Mouse (Mus musculus) midbrain, postnatal 0 days (tissue): Measurements from ENCODE around the gene Dusp1. TPM values are rescaled to one million over a fixed set of nuclear protein-coding genes. Genes with fewer than 3 reads are reported as not detected.

Experiments used
- ATAC-seq: fragments of 200-750 bp; cut with Nextera tagmentation; 2 replicates; pipeline ENCODE4 v1.8.0; 2017; ENCODE audit warnings: moderate number of reproducible peaks, mild to moderate bottlenecking, moderate TSS enrichment, moderate library complexity; ENCODE audit not compliant: low FRiP score
- DNase-seq: peaks from one replicate; pipeline ENCODE4 v3.0.0-alpha.2; 2015; ENCODE audit warnings: low spot score
- H3K27ac ChIP-seq: fragments of 300-500 bp; sonication (generic); 2 replicates; pipeline ENCODE4 v1.5.1; 2014; ENCODE audit warnings: low read depth, mild to moderate bottlenecking, low read length, mixed read lengths
- H3K27me3 ChIP-seq: fragments of 300-500 bp; sonication (generic); 2 replicates; pipeline ENCODE4 v1.6.1; 2014; ENCODE audit warnings: low read length, control low read depth, mixed read lengths; ENCODE audit not compliant: insufficient read depth
- H3K36me3 ChIP-seq: fragments of 300-500 bp; sonication (generic); 2 replicates; pipeline ENCODE4 v1.6.1; 2014; ENCODE audit warnings: low read length, control low read depth, mixed read lengths; ENCODE audit not compliant: insufficient read depth
- H3K4me1 ChIP-seq: fragments of 300-500 bp; sonication (generic); 2 replicates; pipeline ENCODE4 v1.6.1; 2014; ENCODE audit warnings: mild to moderate bottlenecking, control low read depth, antibody characterized with exemption, low read length, mixed read lengths; ENCODE audit not compliant: insufficient read depth
- H3K4me2 ChIP-seq: fragments of 300-500 bp; sonication (generic); 2 replicates; pipeline ENCODE4 v1.6.1; 2014; ENCODE audit warnings: low read depth, mild to moderate bottlenecking, low read length, mixed read lengths; ENCODE audit not compliant: poor library complexity, severe bottlenecking
- H3K4me3 ChIP-seq: fragments of 300-500 bp; sonication (generic); 2 replicates; pipeline ENCODE4 v1.5.1; 2014; ENCODE audit warnings: low read depth, mild to moderate bottlenecking, low read length, moderate library complexity
- H3K9ac ChIP-seq: fragments of 300-500 bp; sonication (generic); replicated peaks from 2 replicates; pipeline ENCODE4 v1.6.1; 2014; ENCODE audit warnings: mild to moderate bottlenecking, low read length, moderate library complexity, mixed read lengths; ENCODE audit not compliant: poor library complexity, severe bottlenecking
- H3K9me3 ChIP-seq: fragments of 300-500 bp; sonication (generic); 2 replicates; pipeline ENCODE4 v1.6.1; 2016; ENCODE audit warnings: low read length, control low read depth
- CTCF ChIP-seq: IDR thresholded peaks from 2 replicates; pipeline ENCODE4 v1.5.1; 2016; ENCODE audit warnings: antibody characterized with exemption, mild to moderate bottlenecking
- WGBS: fragments of 180-500 bp; shearing (Covaris S2); extraction: QIAGEN DNeasy Blood & Tissue Kit; methylation state at CpG from one replicate; pipeline ENCODE4 v1.1.7; 2014; 5-methylcytosine and 5-hydroxymethylcytosine counted together
- polyA plus RNA-seq: library from polyadenylated mRNA; unstranded; fragments of >200 nt; fragmentation: Nextera tagmentation; extraction: Ambion mirVana; gene quantifications from 2 replicates; pipeline ENCODE4 v1.2.1, GENCODE M21; 2015
- total RNA-seq: library from RNA; depleted of rRNA; stranded (reverse); fragments of >200 nt; gene quantifications from 2 replicates; pipeline ENCODE4 v1.2.3, GENCODE M21; 2014

Dusp1 gene
- total and polyA plus RNA-seq, 2 experiments from 2014 or later, result 26.0 to 46.8 TPM

DNA sequence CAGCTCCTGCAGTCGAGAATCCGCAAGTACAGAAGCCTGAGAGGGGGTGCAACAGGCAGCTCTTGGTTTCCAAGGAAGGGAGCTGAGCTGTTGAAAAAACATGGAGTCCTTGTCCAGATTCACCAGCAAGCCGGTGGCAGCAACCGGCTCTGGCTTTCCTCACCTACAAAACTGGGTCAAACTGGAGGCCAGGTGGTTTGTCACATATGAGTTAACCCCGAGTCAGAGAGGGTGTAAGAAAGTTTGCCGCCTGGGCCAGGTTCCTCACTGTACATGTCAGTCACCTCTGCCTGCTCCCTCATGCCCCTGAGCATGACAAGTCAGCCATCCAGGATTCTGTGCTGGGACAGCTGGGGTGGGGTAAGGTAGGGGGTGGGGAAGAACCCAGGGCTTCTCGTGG, 16.2 kb upstream of the Dusp1 start:
- DNase-seq (no peak), ATAC-seq (no peak)
- Histone ChIP-seq H3K9ac (no peak overlapping the region), H3K4me3 (no peak overlapping the region), H3K27ac (no peak overlapping the region), H3K36me3 (peaks cover 16% of the 10 kb centered on the region), H3K27me3 (no peaks in the 10 kb centered on the region), H3K9me3 (no peaks in the 10 kb centered on the region), H3K4me1 (no peaks in the 10 kb centered on the region), H3K4me2 (no peak overlapping the region)
- no peak for TF ChIP-seq CTCF
- 85% methylated on average over 7 of the region's 7 CpGs for WGBS

DNA sequence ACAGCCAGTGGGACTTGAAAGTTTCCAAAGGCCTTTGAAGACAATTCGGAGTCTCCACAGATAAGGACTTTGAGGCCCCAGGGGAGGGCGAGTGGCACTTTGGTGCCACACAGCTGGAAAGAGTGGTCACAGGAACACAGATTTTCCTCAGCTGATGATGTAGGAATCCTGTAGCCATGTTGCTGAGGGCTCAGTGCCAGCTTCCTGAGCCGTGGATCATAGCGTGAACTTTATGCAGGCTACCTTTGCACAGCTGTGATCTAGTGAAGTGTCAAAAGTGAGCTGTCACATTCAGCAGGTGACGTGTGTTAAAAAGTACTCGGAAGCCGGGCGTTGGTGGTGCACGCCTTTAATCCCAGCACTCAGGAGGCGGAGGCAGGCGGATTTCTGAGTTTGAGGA, 15.4 kb upstream of the Dusp1 start:
- no peak overlapping the region for H3K27ac ChIP-seq
- H3K4me3 ChIP-seq, result no peak overlapping the region
- H3K4me2 ChIP-seq, result no peak overlapping the region
- peaks cover 18% of the 10 kb centered on the region for H3K36me3 ChIP-seq
- H3K9me3 ChIP-seq, result no peaks in the 10 kb centered on the region
- ATAC-seq (no peak), DNase-seq (no peak)
- 83% methylated on average over 11 of the region's 11 CpGs for WGBS
- TF ChIP-seq CTCF, result no peak
- no peaks in the 10 kb centered on the region for H3K4me1 ChIP-seq
- no peaks in the 10 kb centered on the region for H3K27me3 ChIP-seq
- no peak overlapping the region for H3K9ac ChIP-seq

DNA sequence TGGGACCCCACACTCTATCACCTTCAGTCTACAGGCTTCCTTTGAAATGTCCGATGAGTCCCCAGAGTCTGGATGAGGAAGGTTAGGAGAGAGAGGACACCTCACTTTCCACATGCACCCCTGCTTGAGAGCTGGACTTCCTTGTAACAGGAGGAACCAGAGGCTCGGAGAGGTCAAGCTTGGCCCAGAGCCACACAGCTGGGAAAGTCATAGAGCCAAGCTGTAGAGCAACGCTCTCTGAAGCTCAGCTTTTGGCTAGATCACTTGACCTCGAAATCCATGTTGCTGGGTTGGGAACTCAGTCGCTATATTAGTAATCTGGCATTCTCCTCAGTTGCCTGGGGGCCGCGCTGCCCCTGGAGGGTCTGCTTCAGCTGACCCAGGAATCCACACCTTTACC, 14.9 kb upstream of the Dusp1 start:
- H3K9me3 ChIP-seq, result no peaks in the 10 kb centered on the region
- H3K27me3 ChIP-seq, result no peaks in the 10 kb centered on the region
- 81% methylated on average over 7 of the region's 7 CpGs for WGBS
- H3K4me1 ChIP-seq, result no peaks in the 10 kb centered on the region
- no peak overlapping the region for H3K9ac ChIP-seq
- no peak overlapping the region for H3K4me2 ChIP-seq
- H3K27ac ChIP-seq, result no peak overlapping the region
- ATAC-seq (no peak), DNase-seq (no peak)
- TF ChIP-seq CTCF, result no peak
- H3K4me3 ChIP-seq, result no peak overlapping the region
- H3K36me3 ChIP-seq, result peaks cover 22% of the 10 kb centered on the region

DNA sequence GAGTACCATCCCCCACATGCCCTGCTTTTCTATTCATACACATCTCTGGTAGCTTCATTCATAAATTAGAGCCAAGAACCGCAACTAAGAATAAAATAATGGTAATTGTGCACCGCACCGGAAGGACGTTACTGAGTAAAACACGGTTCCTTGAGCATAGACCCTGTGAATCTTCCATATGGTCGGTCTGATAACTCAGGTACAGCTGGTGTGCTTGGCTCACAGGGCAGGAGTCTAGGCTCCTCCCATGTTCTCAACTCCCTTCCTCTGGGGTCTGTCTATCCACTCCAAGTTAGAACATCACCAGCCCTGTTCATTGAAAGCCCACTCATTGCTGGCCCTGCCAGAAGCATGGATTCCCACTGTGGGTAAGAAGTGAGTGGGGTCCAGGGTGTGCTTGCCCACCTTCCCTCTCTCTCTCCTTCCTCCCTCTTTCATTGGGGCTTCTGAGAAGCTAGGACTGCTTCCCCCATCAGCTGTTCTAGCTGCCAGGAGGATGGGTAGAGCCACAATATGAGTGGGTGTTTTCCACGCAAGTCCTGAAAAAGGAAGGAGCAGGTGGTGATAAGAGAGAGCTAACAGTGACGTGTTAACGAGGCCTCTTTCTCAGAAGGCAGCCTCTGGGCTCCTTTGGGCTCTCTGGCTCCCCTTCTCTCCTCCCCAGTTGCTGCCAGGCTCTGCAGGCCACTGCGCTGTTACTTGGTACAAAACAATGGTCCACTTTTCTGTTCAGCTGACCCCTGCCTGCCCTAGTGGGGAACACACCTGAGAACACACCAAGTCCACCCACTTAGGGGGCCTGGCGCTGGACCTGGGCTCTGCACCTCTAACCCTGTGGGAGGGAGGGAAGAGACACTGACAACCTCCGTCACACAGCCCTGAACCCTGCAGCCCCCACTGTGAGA, 14.1 kb upstream of the Dusp1 start:
- Histone ChIP-seq H3K4me1 (no peaks in the 10 kb centered on the region), H3K27ac (no peak overlapping the region), H3K9me3 (no peaks in the 10 kb centered on the region), H3K4me3 (no peak overlapping the region), H3K27me3 (no peaks in the 10 kb centered on the region), H3K36me3 (peaks cover 22% of the 10 kb centered on the region), H3K9ac (no peak overlapping the region), H3K4me2 (no peak overlapping the region)
- no peak for TF ChIP-seq CTCF
- no peak for ATAC-seq
- WGBS, result 86% methylated on average over 12 of the region's 12 CpGs
- DNase-seq, result no peak

DNA sequence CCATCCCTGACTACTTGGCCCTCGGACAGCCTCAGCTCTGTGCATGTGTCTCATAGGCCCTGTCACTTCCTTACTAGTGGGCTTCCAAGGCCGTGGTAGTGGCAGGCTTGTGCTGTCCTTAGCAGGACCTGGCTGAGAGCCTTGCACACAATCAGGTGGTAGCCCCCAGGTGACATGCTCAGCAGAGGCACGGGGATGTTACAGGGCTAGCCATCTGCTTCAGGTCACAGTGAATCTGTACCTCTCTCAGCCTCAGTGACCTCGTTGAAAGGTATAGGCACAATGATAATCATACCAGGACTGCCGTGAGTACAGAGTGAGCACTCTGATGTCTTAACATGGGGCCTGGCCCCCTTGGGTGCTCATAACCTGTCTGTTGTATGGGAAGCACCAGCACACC, 12.8 kb upstream of the Dusp1 start:
- no peak overlapping the region for H3K27ac ChIP-seq

DNA sequence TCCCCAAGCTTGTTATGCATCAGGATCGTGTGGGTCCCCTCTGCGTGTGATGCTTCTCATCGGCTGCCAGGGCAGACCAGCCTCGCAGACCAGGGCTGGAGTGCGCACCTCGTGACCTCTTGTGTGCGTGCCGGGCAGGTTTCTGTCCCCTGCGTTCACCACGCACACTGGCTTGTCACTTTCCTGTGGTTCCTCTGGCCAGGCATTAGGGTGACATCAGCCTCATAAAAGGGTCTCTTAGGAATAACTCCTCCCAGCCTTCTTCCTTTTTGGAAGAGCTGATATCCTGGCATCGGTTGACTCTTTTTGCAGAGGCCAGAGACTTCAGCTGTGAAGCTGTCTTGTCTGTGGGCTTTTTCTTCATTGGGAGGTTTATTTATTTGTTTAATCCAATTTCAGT, 12.2 kb upstream of the Dusp1 start:
- 92% methylated on average over 11 of the region's 11 CpGs for WGBS
- Histone ChIP-seq H3K27ac (no peak overlapping the region), H3K27me3 (no peaks in the 10 kb centered on the region), H3K4me2 (no peak overlapping the region), H3K4me3 (no peak overlapping the region), H3K36me3 (peaks cover 29% of the 10 kb centered on the region), H3K9me3 (no peaks in the 10 kb centered on the region), H3K4me1 (no peaks in the 10 kb centered on the region), H3K9ac (no peak overlapping the region)
- no peak for TF ChIP-seq CTCF
- DNase-seq (no peak), ATAC-seq (no peak)

More for the DNA sequence above, 12.8 kb upstream of the Dusp1 start:
- TF ChIP-seq CTCF, result no peak
- Histone ChIP-seq H3K4me1 (no peaks in the 10 kb centered on the region), H3K4me2 (no peak overlapping the region), H3K36me3 (peaks cover 27% of the 10 kb centered on the region), H3K27me3 (no peaks in the 10 kb centered on the region), H3K9ac (no peak overlapping the region), H3K4me3 (no peak overlapping the region), H3K9me3 (no peaks in the 10 kb centered on the region)
- DNase-seq, result no peak
- 87% methylated on average over 5 of the region's 5 CpGs for WGBS
- no peak for ATAC-seq
